Mouse (Mus musculus) spleen, postnatal 14 days (tissue): Measurements from ENCODE around the gene 5330417C22Rik.
"Not testable (repeated sequence)": the region's sequence is repeated elsewhere in the genome, so short reads cannot be mapped to it uniquely, and the experiment has no call there.

Source experiments
- DNase-seq, 2 experiments: peaks; one replicate each; pipeline ENCODE4 v3.0.0; 2021 to 2022; ENCODE audit warnings: low spot score in 2 of 2

5330417C22Rik gene

DNA sequence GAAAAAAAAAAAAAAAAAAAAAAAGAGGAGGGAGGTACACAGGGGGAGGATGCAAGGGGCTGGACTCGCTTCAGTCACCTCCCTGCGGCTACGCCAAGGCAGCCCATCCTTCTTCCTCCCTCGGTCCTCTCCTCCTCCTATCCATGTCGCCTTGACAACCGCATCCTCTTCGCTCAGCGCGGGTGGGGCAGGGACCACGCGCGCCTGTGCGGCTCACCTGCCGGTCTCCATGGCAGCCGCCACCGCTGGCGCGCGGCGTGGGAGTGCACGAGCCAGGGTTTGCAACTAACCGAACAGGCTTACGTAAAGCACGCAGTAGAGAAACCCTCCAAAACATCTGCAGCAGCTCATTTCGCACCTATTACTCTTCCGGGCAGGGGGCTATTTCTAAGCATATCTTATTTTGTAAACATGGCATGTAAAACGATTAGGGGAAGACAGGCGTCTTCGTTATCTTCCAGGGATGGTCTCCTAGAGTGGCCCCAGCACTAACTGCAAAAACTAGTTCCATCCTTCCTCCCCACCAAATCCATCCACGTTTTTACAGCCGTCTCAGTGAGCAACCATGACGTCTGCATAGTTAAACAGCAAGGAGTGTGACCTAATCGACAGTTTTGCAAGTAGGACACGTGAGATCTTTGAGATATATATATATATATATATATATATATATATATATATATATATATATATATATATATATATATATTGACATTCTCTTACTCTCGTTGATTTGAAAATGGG lies at the start of gene 5330417C22Rik:
Gene 5330417C22Rik, minus strand, starts transcription at position 20 of the 744 bp plus-strand sequence.
- DNase-seq: peak in 1 of 2 experiments; percentile 8

DNA sequence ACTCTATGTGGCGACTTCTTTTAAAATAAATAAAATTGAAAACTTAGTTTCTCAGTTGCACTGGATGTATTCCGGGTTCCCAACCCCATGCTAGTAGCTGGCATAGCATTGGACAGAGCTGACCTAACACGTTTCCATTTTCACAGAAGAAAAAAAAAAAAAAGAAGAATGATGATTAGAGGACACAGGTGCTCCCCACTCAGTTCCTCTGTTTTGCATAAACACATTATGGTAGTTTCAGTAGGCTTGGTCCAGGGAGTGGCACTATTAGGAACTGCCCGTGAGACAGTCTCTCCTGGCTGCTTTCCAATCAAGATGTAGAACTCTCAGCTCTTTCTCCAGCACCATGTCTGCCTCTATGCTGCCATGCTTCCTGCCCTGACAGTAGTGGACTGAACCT lies 48.2 kb upstream of the 5330417C22Rik start:
- DNase-seq: no peak

DNA sequence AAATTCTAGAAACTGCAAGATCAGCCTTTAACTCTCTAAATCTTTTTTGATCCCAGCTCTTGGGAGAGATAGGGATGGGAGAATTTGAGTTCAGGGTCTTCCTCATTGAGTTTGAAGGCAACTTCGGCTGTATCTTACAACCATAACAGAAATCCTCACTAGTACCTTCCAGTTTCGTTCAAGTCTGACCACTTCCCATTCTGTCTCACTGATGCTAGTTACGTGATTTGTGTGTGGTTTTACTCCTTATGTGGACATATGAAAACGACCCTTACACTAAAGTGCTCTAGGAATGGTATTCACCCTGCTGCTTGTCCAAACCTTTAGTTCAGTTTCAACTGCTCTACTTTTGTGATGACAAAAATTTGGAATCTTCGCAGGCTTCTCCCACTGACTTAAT lies 37.7 kb upstream of the 5330417C22Rik start:
- no peak for DNase-seq

DNA sequence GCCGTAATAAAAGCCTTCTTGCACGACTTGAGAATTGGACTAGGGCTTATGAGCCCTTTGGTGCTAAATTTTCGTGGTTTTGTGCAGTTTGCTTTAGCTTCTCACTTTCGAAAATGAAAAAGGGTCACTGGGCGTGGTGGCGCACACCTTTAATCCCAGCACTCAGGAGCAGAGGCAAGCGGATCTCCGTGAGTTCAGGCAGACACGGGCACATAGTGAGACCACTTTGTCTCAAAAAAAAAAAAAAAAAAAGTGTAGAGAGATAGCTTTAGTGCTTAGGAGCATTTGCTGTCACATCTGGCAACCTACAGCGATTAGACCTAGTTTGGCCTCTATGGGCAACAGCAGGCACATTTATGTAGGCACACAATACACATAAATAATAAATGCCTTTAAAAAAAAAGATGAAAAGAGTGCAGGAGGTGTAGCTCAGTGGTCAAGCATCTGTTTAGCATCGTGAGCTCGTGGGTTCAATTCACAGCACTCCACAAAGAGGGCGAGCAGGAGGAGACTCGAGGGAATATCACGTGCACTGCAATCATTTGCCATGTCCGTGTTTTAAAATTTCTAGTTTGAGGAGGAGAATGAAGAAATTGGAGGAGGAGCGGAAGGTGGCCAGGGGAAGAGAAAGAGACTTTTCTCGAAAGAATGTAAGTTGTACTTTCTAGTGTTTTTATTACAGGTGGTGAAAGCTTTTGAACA lies 36.1 kb upstream of the 5330417C22Rik start:
- no peak for DNase-seq

DNA sequence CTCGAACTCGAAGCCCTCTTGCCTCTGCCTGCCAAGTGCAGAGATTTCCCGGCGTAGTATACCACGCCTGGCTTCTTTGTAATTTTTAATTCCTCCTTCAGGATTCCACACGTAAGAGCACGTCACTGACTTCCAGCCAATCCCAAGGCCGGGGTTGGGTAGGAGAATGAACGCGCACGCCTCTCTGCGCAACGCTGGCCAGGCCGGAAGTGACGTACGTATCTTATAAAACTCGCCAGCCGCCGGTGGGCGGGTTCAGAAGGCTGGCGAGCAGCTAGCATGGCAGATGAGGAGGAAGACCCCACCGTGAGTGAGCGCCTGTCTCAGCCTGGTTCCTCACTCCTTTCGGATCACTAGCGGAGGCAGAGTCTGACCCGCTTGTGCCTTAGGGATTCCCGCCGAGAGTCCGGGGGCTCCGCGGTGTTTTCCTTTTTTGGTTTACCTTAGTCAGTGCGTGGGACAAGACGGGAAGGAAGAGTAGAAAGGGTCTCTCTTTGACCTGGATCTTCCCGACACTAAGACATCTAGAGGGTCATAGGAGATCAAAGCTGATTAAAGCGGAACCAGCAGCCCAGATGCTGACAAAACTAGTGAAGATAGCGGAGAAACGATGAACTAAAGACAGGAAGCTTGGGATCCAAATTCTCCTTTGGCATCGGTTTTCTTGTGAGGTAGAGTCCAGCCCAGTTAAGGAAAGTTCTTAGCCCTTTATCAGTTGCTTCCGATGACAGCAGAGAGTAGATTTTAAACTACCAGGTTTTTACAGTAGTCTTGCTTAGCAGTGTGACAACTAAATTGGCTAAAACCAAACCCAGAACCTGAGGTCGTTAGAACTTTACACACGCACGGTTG lies 35.3 kb upstream of the 5330417C22Rik start, which contains the start of gene Taf13:
Gene Taf13, plus strand, starts transcription at position 256 of the 852 bp plus-strand sequence.
- DNase-seq: peak; percentile 91 to 96

DNA sequence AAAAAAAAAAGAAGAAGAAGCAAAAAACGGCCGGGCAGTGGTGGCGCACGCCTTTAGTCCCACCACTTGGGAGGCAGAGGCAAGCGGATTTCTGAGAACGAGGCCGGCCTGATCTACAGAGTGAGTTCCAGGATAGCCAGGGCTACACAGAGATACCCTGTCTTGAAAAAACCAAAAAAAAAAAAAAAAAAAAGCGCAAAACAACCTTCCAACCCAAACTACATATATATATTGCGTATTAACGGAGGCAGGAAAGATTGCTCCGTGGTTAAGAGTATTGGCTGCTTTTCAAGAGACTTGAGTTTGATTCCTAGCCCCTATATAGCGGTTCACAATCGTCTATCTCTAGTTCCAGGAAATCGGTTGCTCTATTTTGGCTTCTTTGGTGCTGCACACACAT lies 34.5 kb upstream of the 5330417C22Rik start:
- DNase-seq: no peak

DNA sequence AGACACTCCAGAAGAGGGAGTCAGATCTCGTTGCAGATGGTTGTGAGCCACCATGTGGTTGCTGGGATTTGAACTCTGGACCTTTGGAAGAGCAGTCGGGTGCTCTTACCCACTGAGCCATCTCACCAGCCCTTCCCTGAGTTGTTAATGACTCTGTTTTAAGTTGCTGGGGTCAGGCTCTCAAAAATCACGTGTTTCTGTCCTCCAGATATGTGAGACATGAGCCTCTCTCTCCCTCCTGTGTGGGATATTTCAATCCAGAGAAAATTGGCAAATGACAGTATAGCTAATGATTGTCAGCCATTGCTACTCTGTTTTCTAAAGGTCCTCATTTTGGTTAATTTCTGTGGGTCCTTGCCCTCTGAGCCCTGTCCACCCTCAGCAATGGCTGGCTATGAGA lies 33.3 kb upstream of the 5330417C22Rik start:
- DNase-seq: not testable (repeated sequence)

DNA sequence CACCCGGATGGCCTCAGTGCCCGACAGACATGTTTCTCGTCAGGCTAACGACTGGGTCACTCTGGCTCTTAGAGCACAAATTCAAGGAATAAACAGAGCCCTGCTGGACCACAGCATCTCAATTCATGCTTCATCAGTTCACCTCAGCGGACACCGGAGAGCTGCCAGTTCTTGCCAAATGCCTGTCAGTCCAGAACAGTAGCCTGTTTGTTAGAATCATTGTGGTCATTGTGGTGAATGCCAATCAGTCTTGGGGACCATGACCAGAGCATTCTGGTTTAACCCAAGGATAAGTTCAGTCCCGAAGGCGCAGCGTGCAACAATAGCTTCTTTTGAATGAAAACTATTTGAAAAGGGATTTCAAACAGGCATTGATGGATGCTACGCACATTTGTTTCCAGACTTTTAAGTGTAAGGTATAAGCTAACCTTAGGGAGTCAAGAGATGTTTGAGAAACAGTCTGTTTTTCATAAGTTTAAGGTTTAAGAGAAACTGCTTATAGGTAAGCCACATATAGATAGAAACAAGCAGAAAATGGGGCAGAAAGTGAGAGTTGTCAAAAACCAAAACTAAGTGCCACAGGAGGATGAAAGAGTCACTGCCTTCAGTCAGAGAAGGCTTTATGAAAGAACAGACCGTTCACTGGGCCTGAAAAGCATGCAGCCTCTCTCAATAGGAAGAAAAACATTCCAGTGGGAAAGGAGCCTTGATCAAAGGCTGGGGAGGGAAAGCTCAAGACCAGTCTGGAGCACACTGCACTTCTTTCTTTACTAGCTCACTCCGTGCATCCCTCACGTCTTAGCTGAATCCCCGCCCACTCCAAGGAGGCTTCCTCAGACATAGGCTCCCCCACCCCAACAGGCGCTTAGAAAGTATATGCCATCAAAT lies 31.9 kb upstream of the 5330417C22Rik start:
- no peak for DNase-seq

DNA sequence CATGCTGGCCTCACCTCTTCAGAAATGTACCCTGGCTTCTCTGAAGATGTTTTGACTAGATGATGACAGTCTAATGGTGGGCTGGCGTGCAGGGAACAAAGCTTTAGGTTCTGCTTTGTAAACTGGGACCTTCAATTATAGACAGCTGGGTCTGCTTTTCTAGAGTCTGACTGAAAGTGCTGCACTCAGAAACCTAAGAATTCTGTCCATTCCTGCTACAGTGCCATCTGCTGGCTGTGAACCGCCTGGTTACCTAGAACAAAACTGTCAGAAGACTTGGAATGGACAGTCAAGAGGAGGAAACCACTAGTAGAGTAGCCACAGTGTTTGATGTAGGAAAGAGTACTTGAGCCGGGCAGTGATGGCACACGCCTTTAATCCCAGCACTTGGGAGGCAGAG lies 27.0 kb upstream of the 5330417C22Rik start:
- peak; percentile 59 to 81 for DNase-seq

DNA sequence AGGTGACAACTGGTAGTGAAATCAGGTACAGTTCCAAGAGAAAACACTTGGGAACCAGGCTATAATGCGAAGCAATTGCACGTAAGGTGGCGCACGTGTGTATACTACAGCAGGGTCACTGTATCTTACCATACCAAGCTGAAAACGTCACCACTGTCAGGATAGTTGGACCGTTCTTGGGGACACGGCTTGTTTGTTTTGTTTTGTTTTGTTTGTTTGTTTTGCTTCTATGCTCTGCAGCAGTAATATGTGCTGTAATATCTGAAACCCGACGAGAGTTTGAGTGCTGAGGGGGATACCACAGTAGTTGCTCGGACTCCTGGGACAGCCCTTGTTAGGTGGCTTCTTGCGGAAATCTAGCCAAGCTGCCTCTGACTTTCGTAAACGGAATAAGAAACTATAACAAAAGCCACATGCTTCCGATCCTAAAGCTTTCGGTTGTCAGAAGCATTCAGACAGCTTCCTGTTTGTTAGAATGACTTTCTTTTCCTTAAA lies 26.5 kb upstream of the 5330417C22Rik start:
- DNase-seq: peak in 1 of 2 experiments; percentile 12

DNA sequence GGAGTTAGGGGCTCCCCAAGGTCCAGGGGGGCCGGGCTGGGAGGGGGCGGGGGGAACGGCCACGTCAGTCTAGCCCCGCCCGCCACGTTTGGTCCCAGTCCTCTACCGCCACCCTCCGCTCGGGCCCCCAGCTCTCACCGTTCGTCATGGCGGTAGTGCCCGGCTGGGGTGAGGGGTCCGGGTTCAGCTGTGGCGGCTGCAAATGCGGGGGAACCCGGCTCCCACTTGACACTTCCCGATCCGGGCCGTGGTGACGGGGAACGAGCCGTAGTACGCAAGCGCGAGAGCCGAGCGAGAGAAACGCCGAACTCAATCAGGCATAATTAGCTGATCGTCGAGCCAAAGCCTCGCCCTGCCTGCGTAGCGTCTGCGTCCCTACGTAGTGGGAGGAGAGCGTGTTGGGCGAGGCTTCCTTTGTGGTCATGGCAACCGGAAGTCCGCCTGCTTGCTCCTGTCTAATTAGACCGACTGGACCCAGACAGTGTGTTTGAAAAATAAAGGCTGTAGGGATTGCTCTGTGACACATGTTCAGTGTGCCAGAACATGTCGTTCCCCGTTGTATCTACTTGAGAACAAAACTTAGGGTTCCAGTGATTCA lies 25.9 kb upstream of the 5330417C22Rik start, which contains the start of gene Tmem167b:
Gene Tmem167b, minus strand, starts transcription at position 334 of the 598 bp plus-strand sequence.
- DNase-seq: peak; percentile 88 to 94

DNA sequence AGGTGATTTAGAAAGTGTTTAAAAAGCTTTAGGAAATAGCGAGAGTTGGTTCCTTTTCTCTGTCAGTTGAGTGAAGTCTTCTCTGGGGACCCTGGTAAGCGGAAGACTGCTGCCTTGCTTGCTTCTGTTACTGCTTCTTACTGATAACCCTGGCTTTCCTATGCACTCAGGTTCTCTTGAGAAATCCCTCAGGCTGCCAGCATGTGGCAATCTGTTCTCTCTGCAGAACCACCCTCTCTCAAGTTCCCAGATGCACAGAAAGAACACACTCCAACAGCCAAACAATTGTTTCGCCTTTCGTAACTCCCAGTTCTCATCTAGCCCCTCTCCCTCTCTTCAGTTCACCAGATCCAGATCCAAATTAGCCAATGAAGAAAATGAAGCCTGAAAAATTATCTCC lies 21.6 kb upstream of the 5330417C22Rik start:
- DNase-seq: no peak

DNA sequence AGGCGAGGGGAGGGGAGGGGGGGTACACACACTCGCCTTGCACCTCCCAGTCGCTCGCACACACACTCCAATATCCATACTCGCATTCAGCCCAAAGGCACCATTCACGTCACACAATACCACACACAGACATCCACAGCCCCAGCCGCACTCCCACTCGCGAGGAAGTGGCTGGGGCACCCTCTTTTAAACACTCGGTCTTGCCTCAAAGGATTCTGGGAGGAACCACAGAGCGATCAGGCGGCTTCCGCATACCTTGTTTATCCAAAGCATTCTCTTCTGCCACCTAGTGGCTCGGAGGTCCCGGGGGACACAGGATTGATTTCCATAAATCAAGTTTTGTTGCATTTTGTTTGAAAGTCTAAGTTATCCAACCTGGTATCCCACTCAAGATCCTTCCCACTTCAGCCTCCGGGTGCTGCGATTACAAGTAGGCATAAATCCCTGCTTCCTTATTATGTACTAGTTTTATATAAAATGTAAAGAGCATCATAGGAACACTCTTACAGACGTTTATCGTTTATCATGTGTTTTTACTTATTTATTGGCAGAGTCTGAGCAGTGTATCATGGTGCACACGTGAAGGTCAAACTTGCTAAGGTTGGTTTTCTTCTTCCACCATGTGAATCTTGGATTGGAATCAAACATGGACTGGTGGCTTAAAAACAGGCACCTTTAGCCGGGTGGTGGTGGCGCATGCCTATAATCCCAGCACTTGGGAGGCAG lies 18.4 kb upstream of the 5330417C22Rik start:
- peak; percentile 79 to 93 for DNase-seq

DNA sequence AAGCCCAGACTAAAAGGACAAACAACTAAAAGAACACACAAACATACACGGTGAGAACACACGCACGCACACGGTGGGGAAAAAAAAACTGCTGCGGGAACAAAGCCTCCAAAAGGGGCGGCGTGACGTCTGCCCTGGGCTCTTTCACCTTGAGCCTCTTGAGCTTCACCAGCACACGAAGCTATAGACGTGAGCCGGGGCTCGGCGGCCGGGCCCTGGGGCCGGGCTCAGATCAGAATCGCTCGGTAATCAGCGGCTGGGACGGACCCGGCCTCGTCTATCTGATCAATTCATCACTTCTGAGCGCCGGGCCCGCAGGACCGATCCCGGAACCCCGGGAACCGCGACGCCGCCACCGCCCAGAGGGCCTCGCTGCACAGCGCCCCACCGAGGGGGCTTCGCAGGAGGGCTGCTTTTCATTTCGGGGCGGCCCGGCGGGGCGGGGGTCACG lies 17.8 kb upstream of the 5330417C22Rik start:
- DNase-seq: peak in 1 of 2 experiments; percentile 44

DNA sequence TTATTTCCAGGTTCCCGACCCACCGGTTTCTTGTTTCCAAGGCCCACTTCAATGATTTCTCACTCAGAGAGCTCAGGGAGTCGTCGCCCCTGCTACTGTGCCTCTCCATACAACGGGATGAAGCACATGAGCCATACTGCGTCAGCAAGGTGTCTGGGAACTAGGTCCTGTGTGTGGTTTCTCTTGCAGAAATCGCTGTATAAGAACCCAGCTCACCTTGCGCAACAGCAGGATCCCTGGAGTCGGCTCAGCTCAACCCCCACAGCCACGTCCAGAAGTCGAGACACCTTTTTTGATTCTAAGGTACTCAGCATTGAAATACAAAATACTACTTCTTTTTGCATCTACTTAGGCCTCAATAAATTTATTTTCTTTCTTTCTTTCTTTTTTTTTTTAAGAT lies 6.0 kb upstream of the 5330417C22Rik start:
- DNase-seq: no peak

DNA sequence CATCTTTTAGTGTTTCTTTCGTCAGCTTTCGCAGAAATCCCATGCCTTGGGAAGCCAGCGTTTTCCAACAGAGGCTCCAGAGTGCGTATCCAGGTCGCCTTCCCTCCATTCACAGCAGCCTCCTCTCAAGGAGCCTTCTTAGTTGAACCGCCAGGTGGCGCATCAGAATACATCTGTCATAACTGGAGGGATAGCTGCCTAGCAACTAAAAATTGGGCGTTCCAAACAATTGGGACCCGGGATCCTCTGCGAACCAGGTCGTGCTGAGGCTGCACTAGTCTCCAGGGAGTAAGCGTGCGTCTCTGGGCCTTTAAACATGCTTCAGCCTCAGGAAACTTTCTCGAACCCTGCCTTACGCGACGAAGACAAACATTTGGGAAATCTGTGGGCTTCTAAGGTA lies 967 bp upstream of the 5330417C22Rik start:
- DNase-seq: peak; percentile 48 to 70

DNA sequence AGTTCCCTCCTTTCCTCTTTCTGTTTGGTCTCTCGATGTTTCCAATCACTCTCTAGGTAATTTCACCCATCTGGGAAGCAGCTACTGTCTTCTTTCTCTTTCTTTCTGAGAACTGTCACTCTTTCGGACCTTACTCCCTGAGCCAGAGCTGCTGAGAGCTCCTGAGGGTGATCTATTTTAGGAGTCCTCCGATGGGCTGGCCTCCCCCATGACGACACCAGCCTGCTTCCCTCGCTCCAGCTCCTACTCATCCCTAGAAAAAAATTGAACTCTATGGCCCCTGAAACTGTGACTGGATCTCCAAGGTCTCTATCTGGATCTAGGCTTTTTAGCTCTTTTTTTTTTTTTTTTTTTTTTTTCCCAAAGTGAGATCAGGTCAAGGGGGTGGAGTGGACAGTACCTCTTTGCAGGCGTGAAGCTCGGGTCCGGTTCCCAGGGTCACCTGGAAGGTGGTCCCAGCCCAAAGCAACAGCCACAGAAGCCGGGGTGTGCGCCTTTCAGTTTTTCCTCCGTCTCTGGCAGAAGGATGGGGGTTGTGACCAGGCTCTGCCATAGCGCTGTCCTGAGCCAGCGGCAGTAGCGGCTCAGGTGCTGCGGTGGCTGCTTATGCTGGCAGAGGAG lies 330 bp downstream of the 5330417C22Rik start:
- no peak for DNase-seq

DNA sequence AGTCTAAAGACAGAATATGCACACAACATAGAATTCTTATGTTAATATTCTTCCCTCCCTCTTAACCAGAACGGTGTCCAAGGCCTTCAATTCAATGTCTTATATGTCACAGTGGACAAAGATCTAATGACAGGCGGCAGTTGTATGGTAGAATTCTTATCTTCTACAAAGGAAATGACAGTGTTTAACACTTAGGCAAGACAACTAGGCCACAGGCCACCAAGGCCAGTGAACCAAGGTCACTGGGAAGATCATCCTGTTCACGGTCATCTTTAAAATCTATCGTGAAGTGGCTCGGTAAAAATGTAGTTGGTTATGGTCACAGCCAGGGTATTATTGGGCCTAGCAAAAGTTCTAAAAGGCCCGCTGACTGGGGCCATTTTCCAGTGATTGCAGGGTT lies 2.4 kb downstream of the 5330417C22Rik start, which contains the start of gene 1700013F07Rik:
Gene 1700013F07Rik, plus strand, starts transcription at position 200 of the 400 bp plus-strand sequence.
- DNase-seq: no peak
